In the genomic region with DNA sequence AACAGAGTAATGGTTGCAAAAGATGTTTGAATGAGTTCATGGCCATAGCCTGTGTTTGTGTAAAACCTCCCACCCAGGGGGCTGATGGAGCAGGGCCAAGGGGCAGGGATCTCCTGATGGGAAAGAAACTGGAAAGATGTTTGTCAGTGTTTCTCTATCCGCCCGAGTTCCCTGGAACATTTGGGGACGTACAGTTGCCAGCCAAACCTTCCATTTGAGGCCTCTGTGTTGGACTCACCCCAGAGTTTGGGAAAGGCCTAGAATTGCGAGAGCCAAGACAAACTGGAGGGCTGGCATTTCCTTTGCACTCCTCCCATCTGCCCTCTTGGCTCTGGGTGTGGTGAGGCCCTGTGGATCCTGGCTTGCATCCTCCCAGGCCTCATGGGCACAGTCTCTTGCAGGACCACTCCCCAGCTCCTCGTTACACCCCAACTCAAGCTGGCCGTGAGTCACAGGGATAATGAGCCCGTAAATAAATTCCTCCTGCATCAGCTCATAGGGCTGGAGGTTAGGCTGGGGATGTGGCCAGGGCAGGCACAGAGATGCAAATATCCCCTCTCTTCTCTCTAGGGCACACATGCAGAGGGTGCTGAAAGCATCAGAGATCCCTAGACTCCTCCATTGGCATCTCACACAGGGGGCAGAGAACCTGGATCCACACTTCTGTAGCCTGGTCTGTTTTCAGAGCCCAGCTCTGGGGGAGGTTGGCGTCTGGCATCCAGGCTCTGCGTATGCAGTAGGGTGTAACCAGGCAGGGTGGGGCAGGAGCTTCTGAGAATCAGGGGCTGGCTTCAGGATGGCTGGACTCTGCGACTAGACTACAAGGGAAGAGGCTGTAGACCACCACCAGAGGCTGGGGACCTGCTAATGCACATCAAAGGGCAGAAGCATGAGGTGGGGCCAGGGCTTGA, we compare ENCODE assay signal across 8 mouse cellular contexts.
DNase-seq lines count a peak whose midpoint lies in the region; ATAC-seq and TF ChIP-seq lines count a peak whose summit lies in the region.
"Had no signal": no experiment of that assay in that cellular context is flagged by ENCODE, and none has a peak within 500 bp of the region (broad histone marks: within the 10 kb centered on the region; RNA-seq: fewer than 3 reads in every experiment).

No protein-coding gene starts in this region.

- H3K36me3 ChIP-seq in lung, postnatal 0 days (ENCODE audit: insufficient read depth, low read length), result no peaks in the 10 kb centered on the region
- H3K36me3 ChIP-seq: liver, embryonic 15.5 days had no signal

- H3K27ac ChIP-seq in lung, postnatal 0 days (ENCODE audit: low read length), result no peak overlapping the region; the same call in 1 of the 2 replicates
- H3K27ac ChIP-seq: liver, embryonic 15.5 days had no signal

- no peaks in the 10 kb centered on the region for H3K9me3 ChIP-seq in lung, postnatal 0 days (ENCODE audit: low read length)
- H3K9me3 ChIP-seq: liver, embryonic 15.5 days had no signal

- TF ChIP-seq CTCF in lung, postnatal 0 days (IDR thresholded peaks at IDR 0.05), result no peak

- no peak overlapping the region for H3K4me2 ChIP-seq in lung, postnatal 0 days (replicated peaks; ENCODE audit: low read depth, low read length)
- H3K4me2 ChIP-seq: liver, embryonic 15.5 days had no signal

- no peak overlapping the region for H3K9ac ChIP-seq in lung, postnatal 0 days (replicated peaks; ENCODE audit: low read depth)
- H3K9ac ChIP-seq: liver, embryonic 15.5 days had no signal

- peak; percentile 91 for DNase-seq in left cerebral cortex, postnatal 4 days
- DNase-seq in left cerebral cortex, adult 8-10 months (ENCODE audit: low spot score in 2 of 2), result no peak
- peak; percentile 95 for DNase-seq in cerebellum, adult 9-10 months
- peak; percentile 62 to 84 for DNase-seq in gastrocnemius, postnatal 4 days (ENCODE audit: low spot score in 2 of 2)
- DNase-seq in lung, postnatal 0 days (ENCODE audit: low spot score), result peak; percentile 36
- DNase-seq in urinary bladder, postnatal 14 days (ENCODE audit: low spot score), result peak; percentile 84
- DNase-seq in left cerebral cortex, adult 18-20 months (ENCODE audit: low spot score in 2 of 2), result no peak

- intact Hi-C loops in left cerebral cortex, postnatal 4 days (cut with DNase I), result loop anchor here (5.0 kb wide), 1 partner anchor 224 kb away; no protein-coding TSS in a partner anchor

- no peaks in the 10 kb centered on the region for H3K4me1 ChIP-seq in lung, postnatal 0 days (ENCODE audit: insufficient read depth, low read depth, low read length)
- H3K4me1 ChIP-seq: liver, embryonic 15.5 days had no signal

- no peak overlapping the region for H3K4me3 ChIP-seq in lung, postnatal 0 days (ENCODE audit: low read depth, low read length)
- H3K4me3 ChIP-seq: liver, embryonic 15.5 days had no signal

- no peaks in the 10 kb centered on the region for H3K27me3 ChIP-seq in lung, postnatal 0 days (replicated peaks; ENCODE audit: insufficient read depth, low read length)
- H3K27me3 ChIP-seq: liver, embryonic 15.5 days had no signal

- ATAC-seq in lung, postnatal 0 days, result peak; percentile 73

- 50% methylated on average over 10 of the region's 10 CpGs for WGBS in lung, postnatal 0 days

- peak; percentile 46; the same call in 1 of the 2 replicates for TF ChIP-seq EP300 in lung, postnatal 0 days (IDR thresholded peaks at IDR 0.05)

Comparison
In these comparisons a context has a peak if more than half of its experiments do, and no peak if none do; other contexts are left out.
1. DNase-seq: peak in left cerebral cortex, postnatal 4 days (single experiment), cerebellum, adult 9-10 months (single experiment), gastrocnemius, postnatal 4 days (2 of 2), lung, postnatal 0 days (single experiment) and urinary bladder, postnatal 14 days (single experiment); none in left cerebral cortex, adult 8-10 months (0 of 2) and left cerebral cortex, adult 18-20 months (0 of 2).